Mouse (Mus musculus) mouse trophoblast stem cell (cell line): ENCODE measurements around the gene Rnf151.

Experiments used
- in situ Hi-C, 2 experiments: fragments of 300-500 bp; cut with MseI, MboI; formaldehyde crosslinking; loops; 2 replicates in 1 of 2; 3 replicates in 1 of 2; pipeline ENCODE4 v1.15.1; 2025

Gene Rnf151

DNA sequence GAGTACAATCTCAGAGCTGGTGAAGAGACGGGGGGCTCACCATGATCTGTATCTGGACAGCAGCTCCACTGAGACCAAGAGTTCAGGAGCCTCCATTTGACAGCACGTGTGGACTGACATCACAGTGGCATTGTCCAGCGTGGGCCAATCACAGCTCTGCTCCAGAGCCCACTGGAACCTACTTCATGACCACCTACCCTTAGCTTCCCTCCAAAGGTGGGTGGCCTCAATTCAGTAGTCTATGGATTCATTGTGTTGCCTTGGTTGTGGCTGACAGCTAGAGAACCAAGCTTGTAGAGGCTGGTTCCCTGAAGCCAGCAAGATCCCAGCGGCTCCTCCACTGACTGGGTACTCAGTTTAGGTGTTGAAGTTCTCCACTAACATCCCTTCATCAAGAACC is at the start of gene Rnf151, which contains the start of gene Rps2:
TSS of gene Rnf151 (minus strand) at position 121 of the 400 bp plus-strand sequence.
TSS of gene Rps2 (plus strand) at position 174 of the 400 bp plus-strand sequence.
- in situ Hi-C loops = no loop called here

DNA sequence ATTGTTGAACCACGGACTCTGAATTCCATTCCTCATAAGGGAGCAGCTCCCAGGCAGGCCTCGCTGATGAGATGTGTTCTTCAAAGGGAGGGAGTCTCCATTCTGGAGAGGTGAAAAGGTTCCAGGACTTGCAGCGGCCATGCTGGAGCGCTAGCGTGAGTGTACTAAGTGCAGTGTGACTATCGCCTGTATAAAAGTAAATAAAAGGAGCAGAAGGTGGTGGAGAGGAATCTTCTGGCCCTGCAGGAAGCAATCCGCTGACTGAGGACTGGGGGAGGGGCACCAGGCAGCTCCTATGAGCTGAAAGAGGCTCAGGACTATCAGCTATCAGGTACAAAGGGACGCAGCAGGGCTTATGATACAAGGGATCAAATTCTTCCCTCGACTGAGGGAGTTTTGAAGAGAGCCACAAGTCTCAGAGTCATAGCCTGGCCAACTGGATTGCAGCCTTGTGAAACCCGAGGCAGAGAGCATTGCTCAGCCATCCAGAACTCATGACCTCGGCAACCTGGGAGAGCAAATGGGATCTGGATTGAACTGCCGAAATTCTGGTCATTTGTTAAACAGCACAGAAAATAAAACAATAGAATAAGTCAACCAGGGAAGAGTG is 48.5 kb upstream of the Rnf151 start:
- in situ Hi-C loops = no loop called here

DNA sequence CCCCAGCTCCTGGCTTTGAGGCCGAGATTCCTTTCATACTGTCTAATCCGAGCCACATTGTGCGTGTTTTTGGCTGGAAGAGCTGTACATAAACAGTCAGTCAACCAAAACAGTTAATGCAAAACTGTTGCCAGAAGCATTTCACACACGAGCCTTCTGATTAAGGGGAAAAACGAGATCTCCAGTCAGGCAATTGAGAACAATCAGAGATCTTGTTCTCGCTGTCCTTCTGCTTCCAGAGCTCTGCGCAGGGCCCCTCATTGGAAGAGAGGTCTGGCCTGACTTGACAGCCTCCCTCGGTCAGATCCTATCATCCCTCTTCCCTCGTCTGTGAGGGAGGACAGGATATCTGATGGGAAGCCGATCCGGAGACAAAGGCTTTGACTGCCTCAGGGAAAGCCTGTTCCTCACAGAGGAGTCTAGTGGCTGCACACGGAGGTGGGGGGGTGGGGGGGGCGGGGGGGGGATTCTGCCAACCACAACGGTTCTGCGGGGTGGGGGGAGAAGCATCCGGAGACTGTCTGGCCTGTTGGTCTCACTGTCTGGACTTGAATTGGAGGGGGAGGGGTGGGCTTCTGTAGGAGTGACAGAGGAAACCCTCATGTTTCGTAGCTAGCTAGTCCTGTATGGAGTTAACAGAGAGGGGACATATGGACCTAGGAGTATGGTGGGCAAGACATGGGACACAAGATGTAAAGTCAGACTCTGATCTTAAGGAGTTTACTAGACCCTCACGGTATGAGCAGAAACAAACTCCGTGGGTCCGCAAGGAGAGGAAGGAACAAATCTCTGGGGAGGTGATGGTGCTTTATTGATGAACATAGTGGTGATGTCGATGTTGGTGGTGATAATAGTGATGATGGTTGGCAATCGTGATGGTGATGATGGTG is 47.4 kb upstream of the Rnf151 start:
- in situ Hi-C loops = no loop called here

DNA sequence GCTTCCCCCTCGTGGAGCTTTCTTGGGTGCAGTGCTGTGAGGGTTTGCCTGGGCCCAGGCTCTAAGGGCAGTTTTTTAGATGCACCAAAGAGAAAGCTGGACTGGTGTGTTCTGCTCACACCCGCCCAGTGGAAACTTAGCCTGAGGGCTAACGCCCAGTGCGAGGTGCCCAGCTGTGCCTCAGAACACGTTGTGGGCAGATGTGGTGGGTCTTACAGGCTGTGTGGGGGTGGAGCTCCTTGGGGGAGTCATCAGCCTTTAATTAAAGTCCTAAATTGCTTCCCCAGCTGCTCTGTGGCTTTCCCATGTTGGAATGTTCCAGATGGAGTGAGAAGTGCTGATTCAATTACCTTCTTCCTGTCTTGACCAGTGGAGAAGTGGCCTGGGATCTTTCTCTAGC is 43.3 kb upstream of the Rnf151 start:
- in situ Hi-C loops = no loop called here

DNA sequence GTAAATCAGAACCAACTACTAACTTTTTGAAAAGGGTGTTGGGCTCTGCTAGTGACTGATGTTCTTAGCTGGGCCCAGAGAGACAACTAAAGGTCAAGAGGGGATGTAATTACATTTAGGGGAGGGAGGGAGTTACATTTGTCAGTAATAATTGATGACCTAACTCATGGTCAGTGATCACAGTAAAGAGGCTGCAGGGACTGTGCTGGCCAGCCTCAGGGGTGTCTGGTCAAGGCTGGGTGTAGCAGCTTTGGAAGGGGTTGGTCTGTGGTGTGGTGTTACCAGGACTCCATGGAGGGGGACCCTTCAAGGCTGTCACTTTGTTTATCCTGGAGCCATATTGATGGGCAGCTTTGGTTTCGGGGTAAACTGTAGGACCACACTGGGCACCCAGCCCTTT is 39.5 kb upstream of the Rnf151 start:
- in situ Hi-C loops = no loop called here

DNA sequence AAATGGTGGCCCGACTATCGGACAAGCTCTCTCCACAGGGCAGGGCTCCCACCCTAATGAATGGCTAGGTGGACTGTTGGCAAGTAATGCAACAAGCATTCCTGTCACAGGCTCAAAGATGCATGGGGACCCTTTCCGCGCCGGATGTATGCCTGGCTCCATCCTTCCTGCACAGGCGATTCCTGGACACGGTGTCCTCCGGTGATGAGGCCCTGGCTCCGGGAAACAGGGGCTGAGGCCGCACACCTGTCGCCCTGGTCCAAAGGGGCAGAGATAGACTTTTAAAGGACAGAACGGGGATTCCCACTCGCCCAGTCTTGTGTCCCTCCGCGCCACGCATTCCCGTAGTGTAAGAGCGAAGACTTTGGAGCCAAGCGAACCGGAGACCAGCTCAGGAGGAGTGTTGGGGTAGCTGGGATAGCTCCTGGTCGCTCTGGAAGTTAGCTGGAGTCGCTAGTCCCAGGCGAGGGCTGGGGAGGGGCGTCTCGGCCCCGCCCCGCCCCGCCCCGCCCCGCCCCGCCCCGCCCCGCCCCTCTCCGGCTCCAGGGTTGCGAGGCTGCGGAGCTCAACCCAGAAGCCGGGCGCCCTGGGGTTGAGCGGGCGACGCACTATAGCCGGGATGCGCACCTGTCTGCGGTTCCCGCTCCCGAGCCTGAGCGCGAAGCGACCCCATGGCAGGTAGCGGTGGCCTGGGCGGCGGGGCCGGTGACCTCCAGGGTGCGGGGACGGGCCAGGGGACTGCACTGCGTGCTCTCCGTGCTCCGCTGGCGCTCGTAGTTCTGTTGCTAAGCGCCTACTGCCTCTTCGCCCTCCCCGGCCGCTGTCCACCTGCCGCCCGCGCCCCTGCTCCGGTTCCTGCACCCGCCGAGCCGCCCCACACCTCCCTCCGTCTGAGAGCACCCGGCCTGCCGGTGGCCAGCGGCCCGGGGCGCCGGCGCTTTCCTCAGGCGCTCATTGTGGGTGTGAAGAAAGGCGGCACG is 34.8 kb upstream of the Rnf151 start, which contains the start of gene Hs3st6:
TSS of gene Hs3st6 (plus strand) at position 574 of the 980 bp plus-strand sequence.
- in situ Hi-C loops = no loop called here

DNA sequence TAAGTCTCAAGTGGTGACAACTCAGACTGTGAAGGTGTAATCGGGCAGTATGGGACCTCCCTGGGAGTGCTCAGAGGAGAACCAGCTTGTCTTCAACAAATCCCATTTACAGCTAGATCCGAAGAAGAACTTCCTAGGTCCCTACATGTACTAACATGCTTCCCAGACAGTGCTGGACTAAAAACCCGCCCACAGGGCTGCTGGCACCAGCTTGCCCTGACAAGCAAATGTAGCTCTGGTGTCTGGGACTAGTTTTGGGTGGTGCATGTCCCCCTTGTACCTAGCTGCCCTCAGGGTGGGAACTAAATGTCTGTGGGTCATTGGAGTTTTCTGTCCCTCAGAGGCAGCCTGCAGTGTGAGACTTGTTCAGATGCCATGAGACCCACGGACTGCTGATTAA is 33.7 kb upstream of the Rnf151 start:
- in situ Hi-C loops = no loop called here

DNA sequence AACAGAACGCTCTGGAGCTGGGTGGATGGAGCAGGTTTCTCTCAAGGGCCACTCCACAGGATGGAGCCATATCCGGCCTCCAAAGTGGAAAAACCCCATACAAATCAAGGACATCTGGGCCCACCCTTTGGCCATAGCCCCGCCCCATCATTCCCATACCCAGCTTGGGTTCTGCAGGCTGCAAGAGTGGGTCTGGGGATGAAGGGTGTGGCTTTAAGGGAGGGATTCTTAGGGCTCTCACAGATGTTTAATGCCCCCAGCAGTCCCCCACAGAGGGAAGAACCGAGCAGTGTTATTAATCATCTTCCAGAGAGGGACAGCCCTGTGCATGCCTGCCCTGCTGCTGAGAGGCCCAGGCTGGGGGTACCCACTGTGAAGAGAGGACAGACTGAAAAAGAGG is 29.1 kb upstream of the Rnf151 start:
- in situ Hi-C loops = loop anchor here (5.0 kb wide), 2 partner anchors 75 to 85 kb away; no protein-coding TSS in a partner anchor

DNA sequence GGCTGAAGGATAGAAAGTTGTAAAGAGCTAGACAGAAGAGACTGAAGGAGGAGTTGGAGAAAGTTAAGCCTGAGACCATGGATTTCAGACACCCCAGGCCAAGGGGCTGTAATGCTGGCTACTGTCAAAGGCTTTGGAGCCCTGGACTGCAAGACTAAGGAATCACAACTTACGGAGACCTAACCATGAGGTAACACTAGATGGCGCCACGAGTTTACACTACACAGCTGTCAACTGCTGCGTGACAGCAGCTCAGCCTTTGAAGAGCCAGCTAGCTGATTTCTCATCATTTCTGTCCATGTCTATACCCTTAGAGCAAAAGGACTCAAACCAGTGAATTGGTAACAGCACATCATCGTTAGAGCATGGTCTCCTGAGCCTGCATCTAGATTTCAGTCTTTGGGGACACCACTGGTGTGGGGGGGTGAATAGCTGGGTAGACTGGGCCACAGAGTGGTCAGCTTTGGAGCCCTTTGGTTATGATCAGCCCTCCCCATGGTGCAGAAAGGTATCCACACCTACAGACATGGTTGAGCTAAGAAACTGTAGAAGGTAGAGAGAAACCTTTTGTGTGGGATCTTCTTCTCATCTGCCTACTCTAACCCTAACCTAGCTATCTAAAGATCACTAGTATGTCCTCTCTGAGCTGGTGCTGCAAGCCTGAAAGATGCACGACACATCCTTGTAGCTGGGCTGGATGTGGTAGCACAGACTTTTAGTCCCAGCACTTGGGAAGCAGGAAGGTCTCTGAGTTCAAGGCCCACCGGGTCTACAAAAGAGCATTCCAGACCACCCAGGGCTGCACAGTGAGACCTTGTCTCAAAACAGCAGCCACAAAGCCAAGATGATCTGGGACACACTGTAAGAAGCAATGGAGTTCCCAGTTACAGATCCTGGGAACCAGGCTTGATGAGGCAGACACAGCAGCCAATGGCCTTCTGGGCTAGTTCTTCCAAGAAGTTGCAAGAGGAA is 27.9 kb upstream of the Rnf151 start:
- in situ Hi-C loops = loop anchor here (5.0 kb wide), 2 partner anchors 76 to 86 kb away; no protein-coding TSS in a partner anchor

DNA sequence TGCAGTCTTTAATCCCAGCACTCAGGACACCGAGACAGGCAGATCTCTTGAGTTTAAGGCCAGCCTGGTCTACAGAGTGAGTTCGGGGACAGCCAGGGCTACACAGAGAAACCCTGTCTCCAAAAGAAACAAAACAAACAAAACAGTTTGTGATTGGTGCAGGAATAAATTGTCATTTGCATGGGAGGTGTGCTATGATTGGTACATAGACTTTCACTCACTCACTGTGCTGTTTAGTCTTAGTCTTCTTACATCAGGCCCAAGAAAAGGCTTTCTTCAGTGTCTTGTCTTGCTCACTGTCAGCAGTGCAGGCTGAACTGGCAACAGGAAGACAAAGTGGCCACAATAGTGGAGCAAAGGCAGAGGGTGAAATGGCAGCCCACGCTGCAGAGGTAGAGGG is 26.5 kb upstream of the Rnf151 start:
- in situ Hi-C loops = no loop called here

DNA sequence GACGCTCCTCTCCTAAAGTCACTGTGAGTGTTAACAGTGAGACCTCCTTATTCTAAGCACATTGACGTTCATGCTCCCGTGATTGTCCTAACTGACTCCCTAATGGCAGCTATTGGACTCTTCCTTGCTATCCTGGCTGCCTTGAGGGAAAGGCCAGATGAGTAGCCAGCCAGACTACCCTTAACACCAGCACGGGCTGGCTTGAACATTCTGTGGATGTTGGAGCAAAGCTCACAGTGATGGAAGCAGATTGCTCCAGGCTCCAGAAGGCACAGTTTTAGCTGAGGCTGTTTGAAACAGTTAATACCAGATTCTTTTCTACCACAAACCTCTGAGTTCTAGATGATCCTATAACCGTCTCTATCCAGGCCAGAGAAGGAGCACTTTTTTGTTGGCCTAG is 26.0 kb upstream of the Rnf151 start:
- in situ Hi-C loops = no loop called here

DNA sequence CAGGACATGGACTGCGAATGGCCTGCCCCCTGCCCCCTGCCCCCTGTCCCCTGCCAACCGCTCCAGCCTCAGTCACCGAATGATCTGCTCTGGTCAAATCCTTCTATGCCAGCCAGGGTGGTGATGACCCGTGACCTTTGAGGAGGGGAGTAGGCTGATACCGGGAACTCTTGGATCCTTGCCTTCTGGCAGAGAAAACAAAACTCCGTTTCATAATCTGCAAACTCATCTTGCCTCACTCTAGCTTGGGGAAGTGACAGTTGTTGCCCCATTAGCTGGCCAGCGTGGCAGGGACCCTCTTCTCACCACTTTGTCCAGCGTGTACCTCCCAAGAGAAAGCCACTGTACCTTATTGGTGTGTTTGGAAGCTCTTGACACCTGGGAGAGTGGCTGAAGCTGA is 24.4 kb upstream of the Rnf151 start:
- in situ Hi-C loops = no loop called here

DNA sequence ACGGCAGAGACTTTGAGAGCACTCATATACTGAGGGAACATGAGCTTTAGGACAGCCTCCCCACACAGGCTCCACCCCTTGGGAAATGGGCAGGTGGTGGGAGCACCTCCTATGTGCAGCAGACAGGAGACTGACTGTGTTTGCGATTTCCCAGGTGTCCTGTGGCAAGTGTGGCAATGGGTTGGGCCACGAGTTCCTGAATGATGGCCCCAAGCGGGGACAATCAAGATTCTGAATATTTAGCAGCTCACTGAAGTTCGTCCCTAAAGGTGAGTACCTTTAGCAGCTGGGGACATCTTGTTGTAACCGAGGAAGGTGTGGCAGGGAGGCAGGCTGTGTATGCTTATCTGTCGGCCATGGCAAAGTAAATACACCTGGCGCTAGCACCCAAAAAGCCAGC is 22.1 kb upstream of the Rnf151 start:
- in situ Hi-C loops = no loop called here

DNA sequence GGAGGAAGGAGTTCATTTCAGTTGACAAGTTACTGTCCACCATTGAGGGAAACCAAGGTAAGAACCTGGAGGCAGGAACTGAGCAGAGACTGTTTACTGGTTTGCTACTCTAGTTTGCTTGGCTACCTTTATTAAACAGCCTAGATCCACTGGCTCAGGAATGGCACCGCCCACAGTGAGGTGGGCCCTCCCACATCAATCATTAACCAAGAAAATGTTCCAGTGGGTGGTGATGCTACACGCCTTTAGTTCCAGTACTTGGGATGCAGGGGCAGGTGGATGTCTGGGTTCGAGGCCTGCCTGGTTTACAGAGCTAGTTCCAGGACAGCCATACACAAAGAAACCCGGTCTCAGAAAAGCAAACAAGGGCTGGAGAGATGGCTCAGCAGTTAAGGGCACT is 20.4 kb upstream of the Rnf151 start:
- in situ Hi-C loops = no loop called here

DNA sequence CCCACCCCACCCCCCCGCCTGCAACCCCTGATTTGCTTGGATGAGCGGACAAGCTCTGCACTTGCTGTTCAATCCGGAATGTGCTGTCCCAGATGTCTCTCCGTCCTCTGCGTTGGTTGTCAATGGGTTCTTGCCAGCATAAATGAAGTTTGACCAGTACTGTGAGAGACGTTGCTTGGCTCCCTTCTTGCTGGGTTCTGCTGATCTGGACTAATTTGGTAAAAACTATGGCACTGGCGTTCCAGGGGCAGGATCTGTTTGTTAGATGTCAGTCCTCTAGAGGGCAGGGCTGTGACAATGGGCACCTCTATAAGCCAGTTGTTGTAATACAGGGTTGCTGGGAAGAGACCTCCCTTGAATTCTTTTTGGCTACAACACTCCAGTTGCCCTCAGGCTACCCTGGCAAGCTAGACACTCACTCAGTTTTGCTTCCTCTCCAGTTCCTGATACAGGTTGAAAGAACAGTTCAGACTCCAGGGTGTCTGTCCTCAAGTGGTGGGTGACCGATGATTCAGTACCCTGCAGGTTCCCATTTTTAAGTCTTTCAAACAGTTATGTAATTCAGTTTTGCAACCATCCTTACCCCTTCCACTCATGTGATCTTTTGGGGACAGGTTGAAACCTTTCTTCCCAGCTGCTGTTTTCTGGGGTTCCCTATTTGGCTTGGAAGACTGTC is 19.4 kb upstream of the Rnf151 start:
- in situ Hi-C loops = no loop called here

DNA sequence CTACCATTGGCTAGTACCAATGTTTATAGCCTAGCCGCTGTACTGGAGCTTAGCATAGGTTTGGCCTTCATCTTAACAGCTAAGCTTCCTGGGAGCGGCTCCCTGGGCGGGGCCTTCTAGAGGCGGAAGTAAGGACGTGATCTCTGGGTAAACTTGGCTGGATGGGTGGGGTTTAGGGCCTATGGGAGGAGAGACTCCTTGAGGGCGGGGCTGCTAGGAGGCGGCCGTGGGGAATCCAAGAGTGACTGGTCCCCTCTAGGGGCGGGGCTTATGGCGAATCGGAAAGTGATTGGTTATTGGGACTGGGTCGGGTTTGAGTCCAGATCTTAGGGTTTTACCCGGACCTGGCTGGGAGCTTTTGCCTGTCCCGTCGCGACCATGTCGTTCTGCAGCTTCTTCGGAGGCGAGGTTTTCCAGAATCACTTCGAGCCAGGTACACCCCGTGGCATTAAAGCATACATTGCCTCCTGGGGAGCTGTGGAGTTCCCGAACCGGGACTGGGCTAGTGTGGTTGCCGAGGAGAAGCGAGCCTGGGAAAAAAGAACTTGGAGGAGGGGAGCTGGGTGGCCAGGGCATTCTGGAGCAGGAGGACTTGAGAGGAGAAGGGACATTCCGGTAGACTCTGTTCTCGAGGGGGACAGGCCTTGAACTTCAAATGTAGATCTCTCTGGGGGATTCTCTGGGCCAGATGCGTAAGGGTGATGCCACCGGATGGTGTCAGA is 18.6 kb upstream of the Rnf151 start, which contains the start of gene Msrb1:
TSS of gene Msrb1 (plus strand) at position 313 of the 722 bp plus-strand sequence.
- in situ Hi-C loops = no loop called here

DNA sequence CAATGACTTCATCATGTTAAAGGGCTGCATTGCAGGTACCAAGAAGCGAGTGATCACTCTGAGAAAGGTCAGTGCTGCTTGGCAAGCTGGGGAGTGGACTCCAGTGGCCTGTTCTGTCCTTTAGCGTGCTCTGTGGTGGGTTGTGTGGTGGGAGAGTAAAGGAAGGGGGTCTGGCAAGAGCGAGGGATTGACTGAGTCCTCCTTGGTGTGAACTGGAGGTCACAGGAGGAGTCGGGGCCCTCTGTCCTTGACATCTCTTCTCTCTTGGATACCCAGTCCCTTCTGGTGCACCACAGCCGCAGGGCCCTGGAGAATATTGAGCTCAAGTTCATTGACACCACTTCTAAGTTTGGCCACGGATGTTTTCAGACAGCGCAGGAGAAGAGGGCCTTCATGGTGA is 17.6 kb upstream of the Rnf151 start:
- in situ Hi-C loops = no loop called here

DNA sequence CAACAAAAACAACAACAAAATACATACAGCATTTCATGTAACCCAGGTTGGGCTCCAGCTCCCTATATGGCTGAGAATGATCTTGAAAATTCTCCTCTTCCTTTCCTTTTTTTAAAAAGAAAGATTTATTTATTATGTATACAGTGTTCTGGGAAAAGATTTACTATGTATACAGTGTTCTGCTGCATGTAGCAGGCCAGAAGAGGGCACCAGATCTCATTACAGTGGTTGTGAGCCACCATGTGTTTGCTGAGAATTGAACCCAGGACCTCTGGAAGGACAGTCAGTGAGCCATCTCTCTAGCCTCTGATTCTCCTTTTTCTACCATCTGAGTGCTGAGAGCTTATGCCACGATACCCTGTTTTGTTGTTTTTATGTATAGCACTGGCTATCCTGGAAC is 16.6 kb upstream of the Rnf151 start:
- in situ Hi-C loops = no loop called here

DNA sequence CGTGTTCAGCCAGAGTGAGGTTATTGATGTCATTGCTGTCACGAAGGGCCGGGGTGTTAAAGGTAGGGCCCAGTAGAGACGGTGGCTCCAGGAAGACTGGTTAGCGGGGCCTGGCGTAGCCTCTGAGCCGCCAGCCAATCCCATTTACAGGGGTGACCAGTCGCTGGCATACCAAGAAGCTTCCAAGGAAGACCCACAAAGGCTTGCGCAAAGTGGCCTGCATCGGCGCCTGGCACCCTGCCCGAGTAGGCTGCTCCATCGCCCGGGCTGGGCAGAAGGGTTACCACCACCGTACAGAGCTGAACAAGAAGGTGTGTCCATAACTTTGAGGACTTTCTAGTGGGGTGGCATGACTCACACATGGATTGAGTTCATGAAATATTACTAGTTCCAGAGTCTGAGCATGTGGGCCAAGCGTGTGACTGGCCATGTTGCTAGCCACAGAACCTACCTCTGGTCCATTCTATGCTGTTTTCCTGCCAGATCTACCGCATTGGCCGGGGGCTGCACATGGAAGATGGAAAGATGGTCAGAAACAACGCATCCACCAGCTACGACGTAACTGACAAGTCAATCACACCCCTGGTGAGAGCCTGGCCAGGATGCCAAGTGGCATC is 15.7 kb upstream of the Rnf151 start:
- in situ Hi-C loops = no loop called here
